Mouse (Mus musculus): ENCODE data around the gene Olfr988.
"Not testable (repeated sequence)": the region's sequence is repeated elsewhere in the genome, so short reads cannot be mapped to it uniquely, and the experiment has no call there.

Olfr988 gene

GRCm38 (mm10) chr2:85363127-85363526, at the start of gene Olfr988:
Gene Olfr988, minus strand, starts transcription at chr2:85363227.
- in situ Hi-C loops (cut with MboI): not testable (repeated sequence)

- in situ Hi-C loops (cut with MboI): no loop called here
Measured at GRCm38 (mm10) chr2:85409369-85409768, 46.3 kb upstream of the Olfr988 start, which contains the start of gene Olfr992. Gene Olfr992, minus strand, starts transcription at chr2:85409469.

- in situ Hi-C loops (cut with MboI): no loop called here
Measured at GRCm38 (mm10) chr2:85339972-85340371, 23.1 kb downstream of the Olfr988 start.

- in situ Hi-C loops (cut with MboI): not testable (repeated sequence)
Measured at GRCm38 (mm10) chr2:85339215-85339614, 23.8 kb downstream of the Olfr988 start, which contains the start of gene Olfr987. Gene Olfr987, minus strand, starts transcription at chr2:85339315.

GRCm38 (mm10) chr2:85319106-85319505, 43.9 kb downstream of the Olfr988 start:
- in situ Hi-C loops (cut with MboI): no loop called here
